Mouse (Mus musculus): ENCODE results near the gene Neurog2.

The Neurog2 gene

DNA sequence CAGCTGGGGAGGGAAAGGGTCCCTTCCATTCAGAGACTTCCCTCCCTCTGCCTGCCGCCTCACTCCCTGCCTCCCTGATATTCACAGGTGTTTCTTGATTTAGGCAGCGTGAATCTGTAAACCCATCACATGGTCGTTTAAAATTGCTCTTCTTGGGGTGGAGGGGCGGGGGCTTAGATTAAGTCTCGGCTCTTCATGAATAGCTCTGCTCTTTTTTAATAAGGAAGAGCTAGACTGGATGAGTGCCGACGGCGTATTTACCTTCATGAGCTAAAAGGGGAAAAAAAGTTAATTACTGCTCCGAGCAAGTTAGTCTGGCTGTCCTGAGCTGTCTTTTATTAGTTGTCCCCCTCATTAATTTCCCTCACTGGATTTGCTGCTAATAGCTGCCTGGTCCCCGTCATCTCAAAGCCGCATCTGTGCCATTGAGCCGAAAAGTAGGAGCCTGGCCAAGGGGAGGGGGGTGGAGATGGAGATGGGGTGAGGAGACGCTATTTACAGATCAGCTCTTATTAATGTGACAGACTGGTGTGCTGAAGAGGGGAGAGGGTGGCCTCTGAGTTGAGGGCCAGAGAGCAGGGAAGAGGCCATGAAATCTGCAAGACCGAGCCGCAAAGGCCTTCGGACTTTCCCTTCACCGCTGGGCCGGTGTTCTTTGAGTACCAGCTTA is 13.4 kb downstream of the Neurog2 start:
- no peak for DNase-seq

DNA sequence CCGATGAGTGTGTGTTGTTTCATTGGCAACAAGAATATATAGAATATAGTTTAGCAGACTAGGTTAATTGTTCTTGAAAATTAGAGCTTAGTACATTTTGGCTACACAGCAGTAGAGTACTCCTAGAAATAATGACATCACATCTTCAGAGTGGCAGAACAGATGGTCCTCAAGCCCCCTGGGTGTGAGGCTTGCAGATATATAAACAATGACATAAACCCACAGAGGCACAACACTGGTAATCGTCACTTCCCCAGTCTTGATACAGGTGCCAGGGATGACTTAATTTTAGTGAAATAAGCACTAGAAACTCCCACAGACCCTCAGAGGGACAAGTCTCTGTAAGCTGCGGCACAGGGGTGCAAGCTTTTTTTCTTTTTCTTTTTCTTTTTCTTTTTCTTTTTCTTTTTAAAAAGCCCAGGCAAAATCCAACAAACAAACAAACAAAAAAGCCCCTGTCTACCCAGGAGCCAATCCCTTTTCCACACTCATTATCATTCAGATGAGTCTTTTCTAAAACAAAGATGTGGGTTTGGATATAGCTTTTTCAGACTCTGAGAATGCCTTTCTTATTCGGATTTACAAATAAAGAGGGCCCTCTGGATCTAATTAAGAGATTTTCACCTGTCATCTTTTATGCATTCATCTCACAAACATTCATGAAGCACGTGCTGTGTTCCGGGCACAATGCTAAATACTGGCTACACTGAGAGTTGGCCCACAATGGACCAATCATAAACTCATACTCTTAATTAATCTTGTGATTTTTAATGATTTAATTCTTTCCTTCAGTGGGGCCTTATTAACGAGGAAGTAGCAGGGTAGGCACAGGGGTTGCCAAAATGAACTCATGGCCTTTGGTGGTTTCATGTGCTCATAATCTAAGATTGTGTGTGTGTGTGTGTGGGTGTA is 19.1 kb downstream of the Neurog2 start:
- no peak for DNase-seq

DNA sequence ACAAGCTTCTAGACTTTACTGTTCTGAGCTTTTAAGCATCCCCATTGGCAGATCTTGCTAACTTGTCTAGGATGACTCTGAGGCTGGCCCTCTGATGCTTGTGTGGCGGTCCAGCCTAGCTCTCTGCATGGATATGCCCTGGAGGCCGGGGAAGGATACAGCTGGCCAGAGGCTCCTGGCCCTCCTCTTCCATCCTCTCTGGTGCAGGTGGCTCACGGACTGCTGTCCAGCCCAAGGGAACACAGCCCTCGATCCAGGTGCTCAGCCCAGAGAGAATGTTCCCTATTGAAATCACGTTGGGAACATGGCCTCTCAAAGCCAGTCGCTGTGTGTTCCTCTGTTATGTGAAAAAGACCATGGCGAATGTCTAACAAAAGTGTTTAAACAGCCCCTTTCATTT is 27.8 kb downstream of the Neurog2 start:
- no peak for DNase-seq

DNA sequence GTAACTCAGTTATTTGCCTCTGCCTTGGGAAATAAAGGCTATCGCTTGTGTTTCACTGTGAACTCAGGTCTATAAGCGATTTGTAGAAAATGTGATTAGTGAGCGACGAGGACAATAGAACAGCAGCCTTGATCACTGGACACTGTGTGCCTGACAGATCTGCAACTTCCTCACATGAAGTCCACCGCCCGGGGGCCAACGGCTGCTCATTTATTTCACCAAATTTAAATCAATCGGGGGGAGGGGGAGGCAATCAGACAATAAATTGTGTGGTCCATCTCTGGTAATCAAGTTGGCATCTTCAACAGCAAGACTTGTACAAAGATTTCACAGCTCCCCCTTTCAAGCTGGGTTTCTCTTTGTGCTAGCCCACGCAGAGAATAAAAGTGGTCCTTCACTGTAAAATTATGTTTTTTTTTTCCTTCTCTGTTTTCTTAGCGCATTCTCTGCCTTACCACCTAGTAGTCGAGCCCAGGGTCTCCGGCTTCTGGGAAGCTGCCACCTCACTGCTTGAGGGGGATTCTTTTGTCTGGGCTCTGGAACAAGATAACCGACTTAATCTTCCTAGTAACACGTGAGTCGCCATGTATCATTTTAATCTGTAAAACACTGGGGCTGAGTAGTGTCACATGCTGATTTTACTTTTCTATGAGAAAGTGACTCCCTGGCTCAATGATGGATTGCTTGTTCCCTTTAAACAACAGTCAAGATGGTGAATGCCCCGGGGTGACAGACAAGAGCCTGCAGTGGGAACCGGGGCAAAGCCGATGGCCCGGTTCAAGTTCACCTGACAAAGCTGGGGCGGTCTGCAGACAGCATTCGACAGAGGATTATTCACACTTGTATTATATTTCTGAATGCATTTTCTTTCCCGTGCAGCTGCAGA is 29.0 kb downstream of the Neurog2 start:
- DNase-seq = no peak

DNA sequence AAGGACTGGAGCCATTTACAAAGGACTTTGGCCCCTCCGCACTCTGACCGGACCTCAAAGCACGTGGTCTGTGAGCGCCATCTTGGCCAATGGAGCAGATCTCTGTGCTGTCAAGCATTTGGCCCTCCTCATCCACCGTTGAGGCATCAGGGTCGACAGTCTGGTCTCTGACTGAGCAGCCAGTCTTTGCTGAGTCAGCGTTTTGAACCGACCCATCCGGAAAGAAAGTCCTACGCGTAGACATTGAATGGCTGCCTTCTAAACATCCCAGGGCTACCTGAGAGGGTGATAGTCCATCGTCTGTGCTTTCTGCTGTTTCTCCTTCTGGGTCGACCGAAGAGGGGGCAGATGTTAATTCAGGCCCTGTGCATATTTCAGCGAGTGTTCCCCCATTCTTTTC is 46.8 kb downstream of the Neurog2 start:
- no peak for DNase-seq
